Mouse (Mus musculus): Measurements from ENCODE around the gene Gpr87.

Gpr87 gene

DNA sequence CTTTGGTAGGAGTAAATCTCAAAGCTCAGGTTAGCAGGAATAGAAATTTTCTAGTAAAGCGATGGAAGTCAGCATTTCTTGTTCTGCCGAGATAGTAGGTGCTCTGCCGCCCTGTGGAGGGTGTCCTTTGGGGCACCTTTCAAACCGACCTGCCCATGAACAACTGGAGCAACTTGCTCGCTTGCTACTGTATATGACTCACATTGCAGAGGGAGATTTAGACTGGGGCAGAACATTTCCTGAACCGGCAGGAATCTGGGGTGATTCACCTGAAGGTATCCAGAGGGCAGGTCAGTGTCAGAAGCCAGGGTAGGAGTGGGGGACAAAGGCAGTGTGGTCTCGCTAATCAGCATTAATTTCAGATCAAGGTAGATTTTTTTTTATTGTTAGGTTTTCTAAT is at the start of gene Gpr87:
Gpr87 (minus strand) TSS at position 167 of the 400 bp plus-strand sequence.
- no peak for DNase-seq (ENCODE audit: low read depth)

DNA sequence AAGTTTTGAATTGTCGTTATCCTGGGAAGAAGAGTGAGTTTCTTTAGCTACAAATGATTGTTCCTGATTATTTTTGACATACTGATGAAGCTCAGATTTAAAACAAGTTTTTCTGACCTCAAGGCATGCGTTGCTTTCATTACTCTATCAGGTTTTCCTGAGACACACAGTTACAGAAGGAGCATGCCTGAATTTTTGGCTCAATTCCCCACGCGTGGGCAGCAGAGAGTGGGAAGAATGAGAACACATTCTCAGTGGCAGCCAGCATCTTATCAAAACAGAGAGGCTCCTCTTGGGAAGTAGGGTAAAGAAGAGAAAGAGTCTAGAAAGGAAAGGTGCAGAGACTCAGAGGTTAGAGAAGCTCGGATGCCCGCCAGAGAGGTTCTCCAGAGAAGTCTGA is 48.5 kb upstream of the Gpr87 start:
- DNase-seq (ENCODE audit: low read depth) = no peak

DNA sequence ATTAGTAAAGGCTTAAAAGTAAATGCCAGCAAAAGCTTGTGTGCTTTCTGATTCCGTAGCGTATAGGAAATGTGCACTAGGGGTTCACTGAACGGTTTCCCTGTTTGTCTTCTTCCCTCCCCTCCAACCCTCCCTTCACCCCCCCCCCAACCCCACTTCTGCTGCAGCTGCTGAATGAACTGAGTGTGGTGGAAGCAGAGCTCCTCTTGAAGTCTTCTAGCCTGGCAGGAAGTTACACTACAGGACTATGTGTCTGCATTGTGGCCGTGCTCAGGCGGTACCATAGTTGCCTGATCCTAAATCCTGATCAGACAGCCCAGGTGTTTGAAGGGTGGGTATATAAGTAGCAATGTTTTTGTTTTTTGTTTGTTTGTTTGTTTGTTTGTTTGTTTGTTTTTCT is 40.0 kb upstream of the Gpr87 start:
- no peak for DNase-seq (ENCODE audit: low read depth)

DNA sequence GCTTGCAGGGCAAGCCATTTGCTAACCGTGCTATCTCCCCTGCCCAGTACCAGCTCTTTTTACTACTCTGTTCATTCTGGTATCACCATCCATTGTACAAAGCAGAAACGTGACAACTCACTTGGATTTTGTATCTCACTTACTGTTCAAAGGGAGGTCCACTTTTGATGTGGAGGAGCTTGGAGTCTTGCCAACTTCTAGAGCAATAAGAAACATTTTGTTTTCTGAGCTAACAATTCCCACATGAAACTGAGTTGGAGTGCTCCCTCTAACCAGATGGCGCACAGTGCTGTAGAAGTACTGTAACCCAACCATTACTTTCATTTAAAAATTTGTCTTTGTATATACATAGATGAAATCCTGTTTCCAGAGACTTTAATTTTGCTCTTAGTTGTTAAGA is 36.0 kb upstream of the Gpr87 start:
- no peak for DNase-seq (ENCODE audit: low read depth)

DNA sequence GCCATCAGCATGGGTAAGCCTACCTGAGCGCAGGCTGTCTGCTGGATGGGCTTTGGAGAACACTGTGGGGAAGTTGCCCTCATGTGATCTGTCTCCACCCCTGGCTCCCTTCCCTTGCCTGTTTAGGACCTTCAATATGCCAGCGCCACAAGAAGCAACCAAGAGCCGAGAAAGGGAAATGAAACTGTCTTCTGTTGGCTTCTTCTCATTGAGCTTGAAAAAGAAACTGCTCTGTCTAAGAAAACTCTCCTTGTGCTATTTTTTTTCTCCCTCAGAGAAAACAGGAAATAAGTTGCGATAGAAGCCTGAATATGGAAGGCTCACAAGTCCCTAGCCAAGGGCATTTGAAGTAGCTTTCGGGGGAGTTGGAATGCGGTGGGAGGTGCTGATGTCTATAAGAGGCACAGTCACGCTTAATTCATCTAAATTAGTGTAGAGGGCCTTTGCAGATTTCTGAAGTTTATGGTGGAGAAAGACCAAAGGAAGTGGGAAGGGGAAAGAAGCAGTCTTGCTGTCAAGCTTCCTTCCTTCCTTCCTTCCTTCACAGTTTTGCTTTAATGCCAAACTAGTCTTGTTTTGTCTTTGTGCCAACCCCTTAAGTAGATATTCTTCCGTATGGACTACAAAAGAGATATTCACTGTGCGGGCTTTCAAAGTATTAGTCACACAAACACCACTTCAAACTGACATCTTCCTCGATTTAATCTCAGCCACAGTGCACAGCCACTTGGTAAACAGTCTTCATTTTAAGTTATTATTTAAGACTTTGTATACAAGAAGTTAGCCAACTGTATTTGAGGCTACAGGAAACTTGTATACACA is 34.0 kb upstream of the Gpr87 start:
- DNase-seq (ENCODE audit: low read depth) = no peak

DNA sequence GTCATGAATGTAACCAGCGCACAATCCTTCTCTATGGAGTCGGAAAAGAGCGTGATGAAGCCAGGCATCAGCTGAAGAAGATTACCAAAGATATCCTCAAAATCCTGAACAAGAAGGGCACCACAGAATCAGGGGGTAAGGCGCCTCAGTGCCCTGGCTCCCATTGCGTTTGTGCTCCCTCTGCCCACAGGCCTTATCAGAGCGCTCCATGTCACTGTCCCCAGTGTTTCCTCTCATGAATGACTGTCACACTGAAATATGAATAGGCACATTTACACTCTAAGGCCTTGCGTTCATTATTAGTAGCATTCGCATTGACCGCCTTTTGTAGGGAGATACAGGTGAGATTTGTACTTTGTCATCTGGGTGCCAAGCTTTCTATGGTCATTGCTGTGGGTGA is 32.8 kb upstream of the Gpr87 start:
- no peak for DNase-seq (ENCODE audit: low read depth)

DNA sequence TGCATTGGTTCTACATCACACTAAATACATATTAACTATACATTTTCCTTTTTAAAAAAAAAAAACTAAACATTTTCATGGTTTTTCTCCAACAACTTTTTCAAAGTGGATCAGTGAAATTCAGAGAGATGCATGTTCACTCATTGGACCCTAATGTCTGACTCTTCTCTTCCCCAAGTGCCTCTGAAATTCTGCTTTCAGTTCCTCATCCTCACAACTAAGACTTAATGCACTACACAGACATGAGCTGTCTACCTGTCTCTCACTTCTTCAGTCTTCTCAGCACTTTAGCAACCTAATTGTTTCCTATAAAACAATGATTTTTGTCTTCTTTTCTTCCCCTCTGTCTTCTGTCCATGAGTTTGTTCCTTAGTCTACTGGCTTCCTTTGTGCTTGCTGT is 30.5 kb upstream of the Gpr87 start:
- DNase-seq (ENCODE audit: low read depth) = no peak

DNA sequence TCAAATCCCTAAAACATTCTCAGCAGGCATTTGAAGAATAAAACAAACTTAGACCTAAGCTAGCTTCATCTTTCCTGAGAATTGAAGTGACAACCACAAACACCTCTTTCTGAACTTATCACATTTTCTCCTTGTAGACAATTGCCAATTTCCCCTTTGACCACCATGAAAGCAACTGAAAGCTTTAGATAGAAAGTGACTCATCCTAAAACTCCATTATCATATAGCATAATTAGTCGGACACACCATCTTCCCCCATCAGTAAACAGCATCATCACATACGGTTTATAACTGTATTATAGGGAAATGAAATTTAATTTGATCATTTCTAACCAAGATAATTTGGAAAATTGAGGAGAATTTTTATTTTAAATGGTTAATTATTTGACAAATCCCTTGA is 27.4 kb upstream of the Gpr87 start:
- no peak for DNase-seq (ENCODE audit: low read depth)

DNA sequence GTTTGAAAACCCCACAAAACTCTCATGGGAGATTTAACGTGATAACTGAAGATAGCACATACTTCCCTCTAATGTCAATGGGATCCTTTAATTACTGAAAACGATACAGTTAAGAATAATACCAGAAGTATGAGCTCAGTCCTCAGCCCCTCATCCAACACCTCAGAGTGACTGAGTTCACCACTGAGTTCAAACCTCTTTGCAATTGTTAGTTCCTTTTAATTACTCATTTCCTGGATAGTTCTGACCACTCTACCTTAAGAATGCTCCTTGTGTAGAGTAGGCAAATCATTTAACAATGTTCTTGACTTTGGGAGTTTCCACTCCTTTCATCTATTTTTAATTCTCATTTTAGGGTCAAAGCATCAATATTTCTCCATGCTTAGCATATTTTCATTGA is 24.4 kb upstream of the Gpr87 start:
- DNase-seq (ENCODE audit: low read depth) = no peak

DNA sequence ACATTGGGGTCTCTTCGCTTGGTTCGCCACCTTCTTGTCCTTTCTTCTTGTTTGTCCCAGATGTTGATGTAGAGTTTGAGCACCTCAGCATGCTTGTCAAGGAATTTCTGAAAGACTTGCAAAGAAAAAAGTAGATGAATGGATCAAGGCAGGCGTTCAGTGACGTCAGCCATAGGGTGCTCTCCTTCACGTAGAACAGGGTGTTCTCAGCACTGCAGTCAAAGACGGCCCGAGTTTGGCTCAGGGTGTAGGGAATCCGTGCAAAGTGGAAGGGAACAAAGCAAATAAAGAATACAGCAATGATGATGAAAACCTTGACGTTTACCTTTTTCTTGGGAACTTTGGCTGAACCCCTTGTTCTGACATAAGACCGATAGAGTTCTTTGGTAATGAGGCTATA is 22.3 kb upstream of the Gpr87 start:
- no peak for DNase-seq (ENCODE audit: low read depth)

DNA sequence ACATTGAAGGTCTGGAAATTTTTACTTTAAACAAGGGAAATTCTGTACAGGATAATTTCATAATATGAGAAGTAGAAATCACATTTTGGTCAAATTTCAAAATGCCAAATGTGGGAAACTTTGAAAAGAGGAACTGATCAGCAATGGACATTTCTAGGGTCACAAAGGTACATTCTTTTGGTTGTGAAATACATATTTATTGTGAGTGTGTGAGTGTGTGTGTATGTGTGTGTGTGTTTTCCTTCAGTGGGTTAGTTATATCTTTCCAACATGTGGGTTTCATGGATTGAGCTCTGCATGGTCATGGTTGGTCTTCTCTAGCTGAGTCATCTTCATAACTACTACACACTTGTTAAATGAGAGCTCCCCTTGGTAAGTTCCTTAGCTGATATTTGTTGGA is 17.5 kb upstream of the Gpr87 start:
- no peak for DNase-seq (ENCODE audit: low read depth)

DNA sequence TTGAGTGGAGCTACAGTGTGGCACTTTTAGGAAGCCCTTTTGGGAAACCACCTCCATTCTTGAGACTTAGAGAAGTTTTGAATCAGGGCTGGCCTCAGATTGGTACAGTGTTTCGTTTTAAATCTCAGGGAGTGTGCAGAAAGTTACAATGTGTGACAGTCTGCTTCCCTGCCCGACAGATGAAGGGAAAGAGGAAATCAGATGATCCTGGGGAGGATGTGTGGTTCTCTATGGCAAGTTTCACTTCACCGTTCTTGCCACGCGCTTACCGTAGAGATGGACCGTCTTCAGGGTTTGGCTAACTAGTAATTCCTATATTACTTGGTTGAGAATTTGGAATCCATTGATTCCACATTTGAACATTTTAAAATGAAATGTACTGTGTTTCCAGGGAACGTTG is 16.9 kb upstream of the Gpr87 start:
- no peak for DNase-seq (ENCODE audit: low read depth)

DNA sequence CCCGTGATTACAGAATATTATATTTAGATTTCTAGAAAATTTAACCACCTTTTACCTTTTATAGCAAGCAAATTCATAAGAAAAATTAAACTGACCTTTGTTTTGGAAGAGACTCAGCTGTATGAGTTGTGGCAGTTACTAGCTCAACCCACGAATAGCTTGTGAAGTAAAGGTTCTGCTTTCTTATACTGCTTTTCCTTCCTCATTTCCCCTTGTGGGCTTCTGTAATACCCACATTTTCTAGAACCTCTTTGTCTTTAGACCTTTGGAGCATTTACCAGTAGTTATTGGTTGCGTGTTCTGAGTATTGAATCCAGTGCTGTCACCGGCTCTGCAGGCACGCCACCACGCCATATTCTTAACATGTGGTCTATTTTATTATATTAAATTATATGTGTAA is 15.8 kb upstream of the Gpr87 start, which contains the start of gene P2ry13:
P2ry13 (minus strand) TSS at position 156 of the 400 bp plus-strand sequence.
- DNase-seq (ENCODE audit: low read depth) = no peak

DNA sequence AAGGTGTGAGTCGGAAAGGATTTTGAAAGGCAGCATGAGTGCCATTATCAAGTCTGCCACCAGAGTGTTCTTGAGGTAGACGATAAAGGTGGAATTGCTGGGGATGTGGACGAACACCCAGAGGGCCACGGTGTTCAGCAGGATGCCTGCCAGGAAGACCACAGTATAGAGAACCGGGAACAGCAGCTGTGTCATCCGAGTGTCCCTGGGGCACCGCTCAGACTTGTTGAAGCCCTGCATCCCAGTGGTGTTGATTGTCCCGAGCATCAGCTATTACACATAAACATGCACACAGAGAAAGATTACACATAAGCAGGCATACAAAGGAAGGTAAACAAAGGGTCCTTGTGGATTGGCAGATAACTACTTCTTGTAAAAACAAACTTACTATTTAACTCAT is 15.2 kb upstream of the Gpr87 start:
- DNase-seq (ENCODE audit: low read depth) = no peak

DNA sequence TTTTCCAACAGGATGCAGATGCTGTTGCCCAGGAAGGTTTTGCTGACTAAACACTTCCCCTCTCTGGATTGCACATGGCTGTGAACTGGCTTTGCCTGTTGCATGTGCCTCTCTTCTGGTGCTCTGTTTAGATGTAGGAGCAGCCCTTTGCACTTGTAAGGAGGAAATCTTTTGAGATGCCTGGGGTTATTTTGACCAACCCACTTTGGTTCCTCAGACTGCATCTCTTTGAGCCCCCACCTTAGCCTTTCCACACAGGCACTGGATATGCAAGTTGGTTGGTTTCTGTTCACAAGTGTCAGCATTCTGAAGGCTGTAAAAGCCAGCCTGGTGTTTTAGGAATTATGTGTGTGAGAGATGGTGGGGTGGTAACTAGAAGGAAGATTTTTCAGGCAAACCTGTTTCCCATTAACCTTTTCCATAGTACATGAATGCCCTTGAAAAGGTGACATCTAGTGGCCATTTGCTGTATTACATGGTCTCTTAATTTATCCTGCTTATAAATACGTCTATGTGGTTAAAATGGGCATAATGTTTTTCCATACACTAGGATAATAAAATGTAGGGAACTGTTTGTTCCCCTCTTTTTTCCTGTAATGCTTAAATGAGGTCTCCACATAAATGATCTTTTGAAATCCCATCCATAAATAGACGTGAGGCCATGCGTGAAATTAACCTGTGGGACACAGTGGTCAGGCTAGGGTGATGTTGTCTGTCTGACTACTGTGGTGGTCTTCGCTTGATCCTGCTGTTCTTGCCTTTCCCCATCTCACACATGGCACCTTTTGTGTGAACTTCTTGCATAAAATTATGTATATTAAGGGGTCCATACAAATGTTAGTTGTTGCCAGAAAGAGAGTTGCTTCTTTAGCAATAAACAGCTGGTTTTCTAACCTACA is 14.0 kb upstream of the Gpr87 start:
- DNase-seq (ENCODE audit: low read depth) = peak; percentile 38

DNA sequence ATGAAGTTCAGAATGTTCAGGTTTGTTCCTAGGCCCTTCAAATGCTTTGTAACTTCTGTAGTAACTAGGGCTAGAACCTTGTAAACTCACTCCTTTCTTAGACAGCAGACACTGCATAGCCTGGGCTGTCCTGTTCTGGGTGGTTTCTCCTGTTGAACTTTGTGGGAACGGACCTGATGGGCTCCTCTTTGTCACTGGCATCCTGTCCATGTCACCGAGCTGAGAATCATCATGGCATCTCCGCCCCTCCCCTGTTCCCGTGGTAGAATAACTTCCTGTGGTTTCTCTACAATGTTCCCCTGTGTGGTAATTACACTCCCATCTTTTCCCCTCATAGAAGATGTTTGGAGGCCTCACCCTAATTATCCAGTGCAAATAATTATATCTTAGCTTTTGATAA is 11.0 kb upstream of the Gpr87 start:
- no peak for DNase-seq (ENCODE audit: low read depth)

DNA sequence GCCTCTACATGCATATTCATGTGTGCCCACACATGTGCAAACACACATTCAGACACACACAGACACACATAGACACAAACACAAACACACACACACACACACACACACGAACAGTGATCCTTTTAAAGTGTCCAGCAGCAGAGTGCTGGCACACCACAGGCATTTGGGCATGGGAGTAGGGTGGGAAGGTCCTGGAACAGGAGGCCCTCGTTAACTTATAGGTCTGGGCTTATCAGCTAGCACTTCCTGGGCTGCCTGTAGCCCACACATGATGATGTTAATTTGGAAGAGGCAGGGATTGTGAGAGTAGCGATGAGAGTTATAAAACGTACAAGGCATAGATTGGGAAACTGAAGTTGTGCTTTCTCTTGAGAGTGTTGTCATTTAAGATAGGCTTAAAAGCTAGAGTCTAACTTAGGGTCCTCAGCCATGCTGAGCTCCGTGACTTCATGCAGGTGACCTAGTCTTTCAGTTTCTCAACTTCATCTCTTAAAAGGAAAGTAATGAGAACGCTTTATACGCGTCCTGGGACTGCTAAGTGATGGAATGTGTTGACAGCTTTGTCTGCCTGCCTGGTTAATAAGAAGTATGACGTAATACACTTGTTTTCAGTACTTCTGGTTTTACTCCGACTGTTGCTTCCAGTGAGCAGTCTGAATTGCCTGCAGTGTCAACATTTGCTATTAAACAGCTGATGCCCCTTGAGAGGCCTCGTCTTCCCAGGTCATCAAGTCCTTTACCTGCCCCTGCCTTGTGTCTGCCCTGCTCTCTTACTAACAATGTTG is 10.0 kb upstream of the Gpr87 start:
- peak; percentile 46 for DNase-seq (ENCODE audit: low read depth)

DNA sequence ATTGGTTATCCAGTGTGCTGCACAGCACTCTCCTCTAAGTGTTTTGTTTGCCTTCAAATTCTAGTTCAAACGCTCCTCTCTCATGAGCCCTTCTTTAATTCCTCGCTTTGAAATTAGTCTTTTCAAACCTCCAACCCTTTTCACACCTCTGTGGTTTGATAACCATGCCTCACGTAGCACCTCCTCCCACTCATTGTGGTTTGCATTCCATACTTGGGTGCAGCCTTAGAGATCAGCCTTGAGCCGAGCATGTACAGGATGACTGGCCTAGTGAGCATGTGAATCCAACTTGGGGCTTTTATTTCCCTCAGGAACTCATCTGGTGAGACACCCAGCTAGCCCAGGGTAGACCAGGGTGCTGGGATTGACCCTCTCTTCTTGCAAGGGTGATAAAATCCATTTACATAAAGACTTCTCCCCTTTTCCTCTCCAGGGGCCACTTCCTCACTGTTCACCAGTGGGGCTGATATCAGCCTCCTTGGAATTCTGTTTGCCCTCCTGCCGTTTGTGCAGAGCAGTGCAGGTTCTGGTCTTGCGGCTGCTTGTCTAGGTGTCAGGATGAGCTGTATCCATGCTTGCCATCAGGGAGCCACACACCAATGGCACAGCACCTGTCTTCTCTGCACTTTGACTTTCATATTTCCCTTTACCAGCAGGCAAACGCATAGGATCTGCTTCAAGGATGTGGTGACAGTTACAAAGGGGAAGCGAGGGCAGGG is 9.1 kb upstream of the Gpr87 start:
- DNase-seq (ENCODE audit: low read depth) = no peak

DNA sequence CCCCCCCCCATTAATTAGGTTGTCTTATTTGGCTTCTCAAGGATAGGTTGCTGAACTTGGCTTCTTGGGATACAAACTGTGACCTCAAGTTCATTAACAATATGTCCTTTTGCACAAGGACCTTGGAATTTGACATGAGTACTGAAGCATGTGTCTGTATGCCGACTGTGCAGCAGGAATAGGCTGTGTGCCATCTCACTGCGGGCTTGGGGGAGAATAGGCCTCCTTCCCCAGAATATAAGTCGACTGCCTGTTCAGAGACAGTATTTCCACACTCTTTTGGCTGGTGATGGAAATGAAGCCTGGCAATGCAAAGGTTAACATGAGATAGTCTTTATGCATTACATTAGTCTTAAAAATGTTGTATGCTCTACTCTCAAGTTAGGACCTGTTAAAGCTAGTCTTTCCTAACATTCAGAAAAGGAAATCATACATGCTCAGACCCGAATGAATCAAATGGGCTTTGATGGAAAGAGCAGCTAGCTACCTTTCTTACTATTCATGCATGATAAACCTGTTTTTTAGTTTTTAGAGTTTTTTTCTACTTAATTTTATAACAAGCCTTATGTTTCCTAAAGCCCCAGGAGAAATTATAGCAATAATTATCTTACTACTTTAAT is 2.5 kb upstream of the Gpr87 start:
- DNase-seq (ENCODE audit: low read depth) = no peak

DNA sequence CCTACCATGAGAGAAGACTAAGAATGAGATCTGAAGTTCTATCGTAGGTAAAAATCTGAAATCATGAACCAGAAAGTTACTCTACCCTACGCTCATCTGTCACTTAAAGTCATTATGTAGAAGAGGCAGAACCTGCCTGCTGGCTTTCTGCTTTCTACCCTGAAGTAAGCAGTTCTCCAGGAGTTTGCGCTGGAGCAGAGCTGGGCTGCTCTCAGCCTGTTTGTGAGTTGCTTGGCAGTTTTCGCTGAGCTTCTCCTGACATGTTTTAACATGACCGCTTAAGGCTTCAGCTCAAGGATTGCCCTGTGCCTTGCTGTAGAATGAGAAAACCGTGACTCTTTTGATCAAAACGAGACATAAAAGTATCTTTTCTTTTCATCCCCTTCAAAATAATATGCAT is 805 bp downstream of the Gpr87 start:
- no peak for DNase-seq (ENCODE audit: low read depth)

DNA sequence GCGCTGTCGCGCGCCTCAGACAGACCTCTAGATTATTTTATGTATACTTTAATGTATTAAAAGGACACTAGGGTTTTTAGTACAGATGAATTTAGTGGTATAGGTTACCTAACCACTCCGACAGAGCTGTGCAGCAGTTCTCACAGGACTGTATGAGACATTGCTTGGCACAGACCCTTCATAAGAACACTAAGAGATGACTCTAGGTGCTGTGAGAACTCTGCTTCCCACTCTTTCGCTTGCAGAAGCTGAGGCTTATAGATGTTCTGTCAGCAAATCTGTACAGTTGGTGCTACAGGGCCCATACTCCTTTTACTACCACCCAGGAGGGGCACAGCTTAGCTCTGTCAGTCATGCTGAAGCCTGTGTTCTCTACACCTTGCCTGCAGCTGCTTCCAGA is 3.2 kb downstream of the Gpr87 start:
- no peak for DNase-seq (ENCODE audit: low read depth)

Data from fibroblast of lung, adult 2 months (primary cell).